Mouse (Mus musculus): Measurements from ENCODE around the gene A930004D18Rik.

GRCm38 (mm10) chr2:18059891-18060290, 22.4 kb upstream of the A930004D18Rik start:
- TF ChIP-seq CTCF (IDR thresholded peaks at IDR 0.05; ENCODE audit: extremely low read depth, insufficient read length, insufficient replicate concordance, low read depth, low read length): no peak
- TF ChIP-seq POLR2A (IDR thresholded peaks at IDR 0.05; ENCODE audit: low read depth, low read length): no peak

Measured in small intestine, adult 2 months (tissue).